Comparison of ENCODE assay signal across 15 mouse cellular contexts in the genomic region with DNA sequence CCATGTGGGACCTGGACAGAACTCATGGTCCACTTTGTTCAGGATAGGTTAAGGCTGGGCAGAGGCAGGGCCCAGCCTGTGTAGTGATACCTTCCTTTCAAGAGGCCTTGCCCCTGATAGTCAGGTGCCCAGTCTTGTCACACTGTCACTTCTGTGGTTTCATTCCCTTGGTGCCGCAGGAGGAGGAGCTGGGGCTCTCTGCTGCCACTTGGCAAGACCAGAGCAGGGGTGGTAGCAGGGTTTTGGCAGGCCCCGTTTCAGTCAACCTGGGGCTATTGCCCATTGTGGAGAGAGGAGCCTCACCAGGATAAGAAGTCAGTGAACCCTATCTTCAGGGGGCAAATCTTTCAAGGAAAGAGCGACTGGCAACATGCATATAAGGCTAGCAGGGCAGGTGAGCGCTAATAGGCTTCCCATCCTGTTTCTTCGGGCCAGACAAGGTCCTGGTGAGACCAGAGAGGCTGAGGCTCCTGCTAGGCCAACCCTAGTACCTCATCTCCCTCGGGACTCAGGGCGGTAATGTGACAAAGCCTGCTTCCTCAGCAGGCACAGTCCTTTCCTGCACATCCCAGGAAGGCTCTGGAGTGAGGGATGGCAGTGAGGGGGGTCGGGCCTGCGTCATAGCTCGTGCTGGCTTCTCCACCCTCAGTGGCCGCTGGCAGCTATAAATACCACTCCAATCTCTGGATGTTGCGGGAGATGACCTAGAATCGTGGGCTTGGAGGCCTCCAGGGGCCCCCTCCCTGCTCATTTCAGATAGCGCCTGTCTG. TPM values are rescaled to one million over a fixed set of nuclear protein-coding genes. Genes with fewer than 3 reads are reported as not detected.
DNase-seq lines count a peak whose midpoint lies in the region; ATAC-seq lines count a peak whose summit lies in the region.
"Had no signal": no experiment of that assay in that cellular context is flagged by ENCODE, and none has a peak within 500 bp of the region (broad histone marks: within the 10 kb centered on the region; RNA-seq: fewer than 3 reads in every experiment).

No protein-coding gene starts in this region.

- no peak for DNase-seq in heart, embryonic 10.5 days (ENCODE audit: low spot score)
- no peak for DNase-seq in heart, adult 9 months (ENCODE audit: low spot score in 2 of 2)
- DNase-seq in retina, adult 2 months (ENCODE audit: low read depth, low spot score): peak; percentile 32
- DNase-seq in retina, embryonic 14.5 days (ENCODE audit: low spot score): no peak
- DNase-seq in T-cell, adult 2 months (ENCODE audit: low spot score): no peak
- DNase-seq in Muller cell, postnatal 12 days (ENCODE audit: inconsistent ontology term): no peak
- DNase-seq: cerebellum, postnatal 10 days; kidney, adult 11 months had no signal

- H3K4me1 ChIP-seq in heart, embryonic 10.5 days: peaks cover 61% of the 10 kb centered on the region
- peaks cover 36% of the 10 kb centered on the region for H3K4me1 ChIP-seq in heart, embryonic 16.5 days (ENCODE audit: control insufficient read depth, insufficient read depth, low read length)

- H3K27ac ChIP-seq in heart, embryonic 10.5 days: peak overlapping the region; percentile 60
- no peak overlapping the region for H3K27ac ChIP-seq in heart, embryonic 16.5 days (ENCODE audit: low read length)
- H3K27ac ChIP-seq: embryonic facial prominence, embryonic 12.5 days; lung, embryonic 15.5 days; neural tube, embryonic 13.5 days had no signal

- peak overlapping the region; percentile 8; the same call in 1 of the 2 replicates for H3K4me2 ChIP-seq in heart, embryonic 16.5 days (ENCODE audit: low read depth, low read length)
- H3K4me2 ChIP-seq: embryonic facial prominence, embryonic 12.5 days; liver, embryonic 11.5 days; lung, embryonic 15.5 days; neural tube, embryonic 13.5 days had no signal

- no peaks in the 10 kb centered on the region for H3K9me3 ChIP-seq in heart, embryonic 10.5 days
- H3K9me3 ChIP-seq in heart, embryonic 16.5 days (replicated peaks; ENCODE audit: control insufficient read depth, low read length): no peaks in the 10 kb centered on the region
- H3K9me3 ChIP-seq: embryonic facial prominence, embryonic 12.5 days; lung, embryonic 15.5 days; megakaryocyte, embryonic 14.5 days; neural tube, embryonic 13.5 days had no signal

- ATAC-seq in heart, embryonic 16.5 days (replicated peaks; ENCODE audit: extremely low read depth, insufficient read depth, low FRiP score): no peak
- ATAC-seq: CD4-positive, CD25-positive, alpha-beta regulatory T cell, adult 4 months had no signal

- 0 out of 2 replicates have a peak overlapping the region, but pooled peaks have one; percentile 26 for H3K9ac ChIP-seq in heart, embryonic 16.5 days (ENCODE audit: low read length)
- H3K9ac ChIP-seq: embryonic facial prominence, embryonic 12.5 days; lung, embryonic 15.5 days; neural tube, embryonic 13.5 days had no signal

- WGBS in heart, embryonic 10.5 days: 37% methylated on average over 14 of the region's 14 CpGs
- WGBS in heart, embryonic 16.5 days: 38% methylated on average over 14 of the region's 14 CpGs

- H3K36me3 ChIP-seq in heart, embryonic 10.5 days: no peaks in the 10 kb centered on the region
- H3K36me3 ChIP-seq in heart, embryonic 16.5 days (ENCODE audit: control insufficient read depth, insufficient read depth): no peaks in the 10 kb centered on the region
- H3K36me3 ChIP-seq: embryonic facial prominence, embryonic 12.5 days; lung, embryonic 15.5 days; neural tube, embryonic 13.5 days had no signal

- H3K27me3 ChIP-seq in heart, embryonic 10.5 days (ENCODE audit: insufficient read depth, poor library complexity, severe bottlenecking): peaks cover 67% of the 10 kb centered on the region
- peaks cover 3% of the 10 kb centered on the region; the same call in 1 of the 2 replicates for H3K27me3 ChIP-seq in heart, embryonic 16.5 days (ENCODE audit: control insufficient read depth, insufficient read depth, low read length)
- H3K27me3 ChIP-seq: lung, embryonic 15.5 days had no signal

- no peak overlapping the region for H3K4me3 ChIP-seq in heart, embryonic 10.5 days
- no peak overlapping the region for H3K4me3 ChIP-seq in heart, embryonic 16.5 days (ENCODE audit: low read length)
- H3K4me3 ChIP-seq: embryonic facial prominence, embryonic 12.5 days; lung, embryonic 15.5 days; megakaryocyte, embryonic 14.5 days; neural tube, embryonic 13.5 days had no signal

RNA-seq across cellular contexts. Expression of a gene that starts 23.7 kb away (rescaled TPM):
- 1.2 TPM in 2 replicates for polyA plus RNA-seq in heart, embryonic 10.5 days (2016; fragmentation: Nextera tagmentation; extraction: Ambion mirVana)
- polyA plus RNA-seq in heart, embryonic 16.5 days (2015; fragmentation: Nextera tagmentation; extraction: Ambion mirVana): 0.89 and 0.92 TPM in 2 replicates
- polyA plus RNA-seq: CD4-positive, CD25-positive, alpha-beta regulatory T cell, adult 4 months had no signal

RNA-seq across cellular contexts. Expression of a gene that starts 40.4 kb away (rescaled TPM):
- 17.4 and 30.6 TPM in 2 replicates for polyA plus RNA-seq in heart, embryonic 10.5 days (2016; fragmentation: Nextera tagmentation; extraction: Ambion mirVana)
- 4.2 TPM in 2 replicates for polyA plus RNA-seq in heart, embryonic 16.5 days (2015; fragmentation: Nextera tagmentation; extraction: Ambion mirVana)
